Mouse (Mus musculus) gastrocnemius, adult 18-20 months (tissue): ENCODE measurements around the gene Gpr34. TPM values are rescaled to one million over a fixed set of nuclear protein-coding genes. Genes with fewer than 3 reads are reported as not detected.

ENCODE experiments used
- DNase-seq: peaks from one replicate; pipeline ENCODE4 v3.0.0; 2021; ENCODE audit warnings: low spot score
- long read RNA-seq, 2 experiments: library from polyadenylated mRNA; stranded (forward); transcript quantifications; one replicate each; pipeline ENCODE4 v2.0.0; 2021
- total RNA-seq, 2 experiments: library from RNA; stranded (reverse); gene quantifications; 2 replicates each; pipeline ENCODE4 v1.2.3; 2021

Gene Gpr34
- under 1 TPM; 0.11 to 0.69 TPM for total RNA-seq
- long read RNA-seq, experiment 1 = 0 reads
- long read RNA-seq, experiment 2, partial matches to known transcripts = 0 of 1 reads
- long read RNA-seq, experiment 2, other reads (novel, unspliced or antisense) = 0 of 1 reads

- no peak for DNase-seq
These were observed at the start of gene Gpr34 for GRCm38 (mm10) chrX:13631599-13632283. Gene Gpr34, plus strand, starts transcription at chrX:13632089.

- DNase-seq = no peak
These were observed 32.5 kb upstream of the Gpr34 start for GRCm38 (mm10) chrX:13599373-13599772.

- DNase-seq = no peak
These were observed 31.9 kb upstream of the Gpr34 start for GRCm38 (mm10) chrX:13599966-13600365.

GRCm38 (mm10) chrX:13606741-13607140 lies 25.1 kb upstream of the Gpr34 start:
- no peak for DNase-seq

GRCm38 (mm10) chrX:13607752-13608151 lies 24.1 kb upstream of the Gpr34 start:
- DNase-seq = no peak

- DNase-seq = no peak
These were observed 20.8 kb upstream of the Gpr34 start for GRCm38 (mm10) chrX:13611114-13611513.

GRCm38 (mm10) chrX:13612115-13612514 lies 19.8 kb upstream of the Gpr34 start:
- DNase-seq = no peak

GRCm38 (mm10) chrX:13616726-13617125 lies 15.2 kb upstream of the Gpr34 start:
- DNase-seq = no peak

GRCm38 (mm10) chrX:13617294-13617693 lies 14.6 kb upstream of the Gpr34 start:
- DNase-seq = no peak

- DNase-seq = no peak
These were observed 13.4 kb upstream of the Gpr34 start for GRCm38 (mm10) chrX:13618476-13618875.

- no peak for DNase-seq
These were observed 10.4 kb upstream of the Gpr34 start for GRCm38 (mm10) chrX:13621473-13621872.

GRCm38 (mm10) chrX:13622654-13623053 lies 9.2 kb upstream of the Gpr34 start:
- no peak for DNase-seq

- DNase-seq = no peak
These were observed 4.5 kb downstream of the Gpr34 start for GRCm38 (mm10) chrX:13636398-13636797.

- DNase-seq = no peak
These were observed 7.0 kb downstream of the Gpr34 start for GRCm38 (mm10) chrX:13638894-13639293.

- DNase-seq = no peak
These were observed 20.0 kb downstream of the Gpr34 start for GRCm38 (mm10) chrX:13651889-13652288.

GRCm38 (mm10) chrX:13652291-13652690 lies 20.4 kb downstream of the Gpr34 start:
- no peak for DNase-seq

GRCm38 (mm10) chrX:13655005-13655421 lies 23.1 kb downstream of the Gpr34 start:
- no peak for DNase-seq

GRCm38 (mm10) chrX:13655906-13656305 lies 24.0 kb downstream of the Gpr34 start:
- DNase-seq = no peak

- peak; percentile 21 for DNase-seq
These were observed 24.8 kb downstream of the Gpr34 start for GRCm38 (mm10) chrX:13656721-13657120.

GRCm38 (mm10) chrX:13658616-13659140 lies 26.8 kb downstream of the Gpr34 start:
- no peak for DNase-seq

GRCm38 (mm10) chrX:13659201-13659890 lies 27.5 kb downstream of the Gpr34 start:
- DNase-seq = no peak

GRCm38 (mm10) chrX:13661063-13661462 lies 29.2 kb downstream of the Gpr34 start, which contains the start of gene Gpr82:
Gene Gpr82, plus strand, starts transcription at chrX:13661363.
- no peak for DNase-seq
